Mouse (Mus musculus): ENCODE data around the gene H2afj.

GRCm38 (mm10) chr6:136852348-136852747 lies 44.3 kb downstream of the H2afj start:
- TF ChIP-seq USF1 (IDR thresholded peaks at IDR 0.05; ENCODE audit: low read depth) (no peak), POLR2A (IDR thresholded peaks at IDR 0.05; ENCODE audit: insufficient read length, low read depth) (no peak), TCF12 (IDR thresholded peaks at IDR 0.05; ENCODE audit: insufficient read depth, poor library complexity, severe bottlenecking) (no peak), POLR2AphosphoS2 (IDR thresholded peaks at IDR 0.05; ENCODE audit: insufficient read length, low read depth) (no peak), E2F4 (IDR thresholded peaks at IDR 0.05; ENCODE audit: insufficient read depth) (no peak)

All from myocyte (in vitro differentiated cells).